Mouse (Mus musculus) ES-E14 (cell line): ENCODE data around the gene Gm973. TPM values are rescaled to one million over a fixed set of nuclear protein-coding genes. Genes with fewer than 3 reads are reported as not detected.

Experiments
- DNase-seq: peaks from one replicate; pipeline ENCODE4 v3.0.0-alpha.2; 2013; ENCODE audit warnings: low read depth, low spot score
- H3K27ac ChIP-seq: 2 replicates; pipeline ENCODE4 v1.5.1; 2012; ENCODE audit warnings: low read depth, mild to moderate bottlenecking, low read length, moderate library complexity, mixed read lengths; ENCODE audit not compliant: poor library complexity, insufficient read depth, severe bottlenecking
- H3K36me3 ChIP-seq: 2 replicates; pipeline ENCODE4 v1.6.1; 2012; ENCODE audit warnings: mild to moderate bottlenecking, low read length, moderate library complexity, mixed read lengths; ENCODE audit not compliant: control insufficient read depth, poor library complexity, insufficient read depth, severe bottlenecking
- H3K4me1 ChIP-seq, 2 experiments: fragments of 150-350 bp in 1 of 2; sonication (generic) in 1 of 2; 2 replicates each; pipeline ENCODE4 v1.6.1; 2012; ENCODE audit warnings: low read length in 2 of 2, mild to moderate bottlenecking in 1 of 2, mixed read lengths in 1 of 2; ENCODE audit not compliant: control insufficient read depth in 2 of 2, insufficient read depth in 2 of 2, poor library complexity in 1 of 2
- H3K4me3 ChIP-seq, 2 experiments: fragments of 150-350 bp in 1 of 2; sonication (generic) in 1 of 2; 2 replicates each; pipeline ENCODE4 v1.5.1; 2012; ENCODE audit warnings: low read length in 2 of 2, low read depth in 1 of 2, mild to moderate bottlenecking in 1 of 2, mixed read lengths in 1 of 2; ENCODE audit not compliant: insufficient read depth in 1 of 2, poor library complexity in 1 of 2, severe bottlenecking in 1 of 2
- H3K9ac ChIP-seq: 2 replicates; pipeline ENCODE4 v1.6.1; 2012; ENCODE audit warnings: low read depth, mild to moderate bottlenecking, low read length, mixed read lengths; ENCODE audit not compliant: poor library complexity, insufficient read depth, severe bottlenecking
- H3K9me3 ChIP-seq: fragments of 150-350 bp; sonication (generic); 2 replicates; pipeline ENCODE4 v1.6.1; 2012; ENCODE audit warnings: low read depth, mild to moderate bottlenecking, low read length; ENCODE audit not compliant: control insufficient read depth, insufficient read depth
- CHD2 ChIP-seq: IDR thresholded peaks from 2 replicates; pipeline ENCODE4 v1.6.1; 2014; ENCODE audit warnings: mild to moderate bottlenecking, low read depth, low read length, inconsistent platforms
- HCFC1 ChIP-seq: IDR thresholded peaks from 2 replicates; pipeline ENCODE4 v1.6.1; 2012; ENCODE audit warnings: low read length, inconsistent platforms, borderline replicate concordance; ENCODE audit not compliant: insufficient read depth
- MAFK ChIP-seq: IDR thresholded peaks from 2 replicates; pipeline ENCODE4 v1.6.1; 2014; ENCODE audit warnings: mild to moderate bottlenecking, low read depth, low read length, inconsistent platforms; ENCODE audit not compliant: insufficient read depth
- ZC3H11A ChIP-seq: IDR thresholded peaks from 2 replicates; pipeline ENCODE4 v1.6.1; 2012; ENCODE audit warnings: low read depth, mild to moderate bottlenecking, inconsistent platforms, low read length, borderline replicate concordance
- ZNF384 ChIP-seq: IDR thresholded peaks from 2 replicates; pipeline ENCODE4 v1.6.1; 2012; ENCODE audit warnings: low read depth, low read length, inconsistent platforms
- in situ Hi-C, 2 experiments: fragments of 600-800 bp; cut with MboI; formaldehyde crosslinking; loops; one replicate each; pipeline ENCODE4 v1.15.1; 2025; ENCODE audit warnings: low sequenced_read_pairs in 2 of 2, inconsistent platforms in 1 of 2; ENCODE audit not compliant: unreplicated experiment in 2 of 2
- total RNA-seq: library from RNA; depleted of rRNA; stranded (reverse); fragments of 300-350 nt; gene quantifications from 2 replicates; pipeline ENCODE4 v1.2.3, GENCODE M21; 2012

Gm973 gene
- total RNA-seq, 1 experiment: 5.8 TPM

DNA sequence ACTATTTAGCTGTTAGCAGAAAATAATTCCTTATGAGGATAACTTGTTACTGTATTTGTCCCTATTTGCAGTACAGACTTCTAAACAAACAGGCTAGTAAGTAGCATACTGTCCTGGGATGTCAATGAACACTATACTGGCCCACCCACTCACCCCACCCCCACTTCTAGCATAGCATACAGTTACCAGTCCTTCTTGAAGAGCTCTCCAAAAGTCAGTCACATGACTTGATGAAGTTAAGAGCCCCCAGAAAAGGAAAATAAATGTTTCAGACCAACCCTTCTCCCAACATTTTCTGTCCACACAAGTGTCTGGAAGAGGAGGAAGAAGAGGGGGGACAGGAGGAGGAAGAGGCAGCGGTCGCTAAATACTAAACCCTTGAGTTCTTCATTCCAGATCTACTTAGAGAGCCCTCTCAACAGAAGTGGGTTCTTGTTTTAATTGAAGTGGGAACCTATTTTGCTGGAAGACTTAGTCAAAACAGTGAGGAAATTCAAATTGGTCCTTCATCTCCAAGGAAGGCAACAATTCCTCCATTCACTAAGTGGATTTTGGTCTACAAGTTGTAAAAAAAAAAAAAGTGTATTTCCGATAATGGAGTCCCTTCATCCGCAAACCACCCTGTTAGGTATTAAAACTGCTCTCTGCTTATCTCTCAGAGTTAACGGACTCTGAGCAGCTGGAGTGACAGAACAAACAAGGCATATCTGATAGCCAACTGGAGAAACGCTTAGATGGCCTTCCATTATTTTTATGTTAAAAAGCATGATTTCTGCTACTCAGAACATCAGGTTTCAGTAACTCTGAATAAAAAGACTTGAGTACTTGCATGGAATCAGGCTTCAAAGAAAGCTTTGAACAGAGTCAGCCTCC lies 18.1 kb upstream of the Gm973 start:
- DNase-seq: no peak
- Histone ChIP-seq H3K36me3 (no peaks in the 10 kb centered on the region), H3K4me3 (no peak overlapping the region), H3K27ac (no peak overlapping the region), H3K4me1 (no peaks in the 10 kb centered on the region), H3K9ac (no peak overlapping the region), H3K9me3 (no peaks in the 10 kb centered on the region)
- in situ Hi-C loops: no loop called here
- no peak for TF ChIP-seq ZNF384
- TF ChIP-seq CHD2: no peak
- no peak for TF ChIP-seq MAFK
- TF ChIP-seq HCFC1: no peak
- TF ChIP-seq ZC3H11A: no peak

DNA sequence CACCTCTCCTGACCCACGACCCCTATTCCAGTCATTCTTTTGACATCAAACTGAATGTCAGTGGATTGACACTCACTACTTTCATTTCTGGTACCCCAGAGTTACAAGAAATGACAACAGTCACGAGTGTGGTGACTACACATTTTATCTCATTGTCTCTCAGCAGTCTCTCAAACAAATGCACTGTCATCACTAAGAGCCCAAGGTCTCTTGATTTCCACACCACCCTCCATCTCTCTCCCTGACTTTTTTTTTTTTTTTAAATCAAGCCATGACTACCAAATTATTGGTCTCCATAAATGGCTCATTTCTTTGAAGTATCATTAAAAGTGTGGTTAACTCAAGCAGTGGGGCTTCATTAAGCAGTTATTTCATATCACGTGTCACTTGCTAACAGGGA lies 16.7 kb upstream of the Gm973 start:
- Histone ChIP-seq H3K9ac (no peak overlapping the region), H3K4me1 (no peaks in the 10 kb centered on the region), H3K9me3 (no peaks in the 10 kb centered on the region), H3K4me3 (no peak overlapping the region), H3K36me3 (no peaks in the 10 kb centered on the region), H3K27ac (no peak overlapping the region)
- in situ Hi-C loops: no loop called here
- TF ChIP-seq ZNF384: no peak
- no peak for TF ChIP-seq ZC3H11A
- DNase-seq: no peak

DNA sequence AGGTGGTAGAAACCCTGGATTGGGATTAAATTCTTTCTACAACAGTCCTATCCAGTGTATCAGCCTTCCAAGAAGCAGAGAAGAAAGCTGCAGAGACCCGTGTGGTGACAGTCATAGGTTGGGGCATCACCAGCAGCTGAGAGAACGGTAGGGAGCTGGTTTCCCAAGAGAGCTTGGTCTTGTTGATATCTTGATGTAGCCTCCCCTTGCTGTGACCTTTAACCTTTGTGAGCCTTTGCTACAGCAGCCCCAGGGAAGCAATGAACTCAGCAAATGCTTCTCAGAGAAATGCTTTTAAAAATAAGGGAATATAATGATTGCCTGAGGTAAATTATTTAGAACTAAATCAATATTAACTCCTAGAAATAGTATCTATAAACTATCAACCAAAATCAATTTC lies 13.7 kb upstream of the Gm973 start:
- Histone ChIP-seq H3K9ac (no peak overlapping the region), H3K9me3 (no peaks in the 10 kb centered on the region), H3K4me3 (no peak overlapping the region), H3K4me1 (no peaks in the 10 kb centered on the region), H3K27ac (no peak overlapping the region), H3K36me3 (no peaks in the 10 kb centered on the region)
- DNase-seq: no peak
- TF ChIP-seq HCFC1 (no peak), CHD2 (no peak), ZNF384 (no peak), MAFK (no peak), ZC3H11A (no peak)
- in situ Hi-C loops: no loop called here

DNA sequence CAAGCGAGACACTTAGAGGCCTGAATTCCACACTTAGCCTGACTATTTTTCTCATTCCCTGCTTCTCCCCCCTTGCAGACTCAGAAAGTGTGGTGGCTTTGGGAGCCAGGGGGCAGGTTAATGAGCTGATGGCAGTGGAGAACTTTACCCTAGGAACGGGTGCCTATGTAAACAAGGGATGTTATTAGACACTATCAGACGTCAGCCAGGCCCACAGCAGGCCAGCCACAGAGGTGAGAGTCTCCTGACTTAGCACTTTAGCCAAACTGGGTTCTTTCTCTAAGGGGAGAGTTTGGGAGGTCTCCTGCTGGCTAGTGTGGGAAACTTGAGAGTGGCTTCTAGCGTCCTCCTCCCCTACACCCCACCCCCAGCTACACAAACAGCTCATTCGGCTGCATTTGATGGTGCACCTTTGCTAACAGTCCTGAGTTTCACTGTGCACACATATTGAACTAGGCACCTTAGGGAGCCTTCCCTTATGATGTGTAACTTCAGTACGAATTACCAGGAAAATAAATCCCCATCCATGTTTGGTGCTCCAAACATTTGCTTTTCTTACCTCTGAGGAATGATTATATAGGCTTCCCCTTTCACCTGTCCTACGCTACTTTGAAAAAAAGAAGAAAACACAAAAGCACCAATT lies 12.3 kb upstream of the Gm973 start:
- TF ChIP-seq HCFC1: no peak
- TF ChIP-seq MAFK: no peak
- TF ChIP-seq ZC3H11A: no peak
- TF ChIP-seq CHD2: no peak
- TF ChIP-seq ZNF384: no peak
- Histone ChIP-seq H3K9me3 (no peaks in the 10 kb centered on the region), H3K36me3 (no peaks in the 10 kb centered on the region), H3K27ac (no peak overlapping the region), H3K4me1 (peaks cover 0 to 3% of the 10 kb centered on the region in 2 experiments; a peak in 1 of 4 replicates), H3K9ac (no peak overlapping the region), H3K4me3 (no peak overlapping the region)
- no peak for DNase-seq
- in situ Hi-C loops: no loop called here
